In the genomic region with DNA sequence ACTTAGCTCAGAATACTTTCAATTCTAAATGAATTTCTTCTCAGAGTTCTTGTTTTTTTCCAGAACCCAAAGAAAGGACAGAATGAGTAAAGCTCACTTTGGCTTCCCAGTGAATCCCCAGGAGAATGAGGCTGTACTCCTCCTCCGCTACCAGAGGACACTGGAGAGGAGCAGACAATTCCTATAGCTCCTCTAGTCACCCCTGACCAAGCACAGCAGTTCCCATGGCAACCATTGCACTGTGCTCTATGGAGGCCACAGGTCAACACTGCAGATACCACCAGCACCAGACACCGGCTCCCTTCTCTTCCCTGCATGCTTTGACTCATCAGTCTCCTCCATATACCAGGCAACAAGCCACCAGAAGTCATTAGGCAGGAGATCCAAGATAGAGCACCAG, we compare ENCODE assay signal across 27 mouse cellular contexts.
DNase-seq lines count a peak whose midpoint lies in the region; ATAC-seq and TF ChIP-seq lines count a peak whose summit lies in the region.
"Had no signal": no experiment of that assay in that cellular context is flagged by ENCODE, and none has a peak within 500 bp of the region (broad histone marks: within the 10 kb centered on the region; RNA-seq: fewer than 3 reads in every experiment).

No protein-coding gene starts in this region.

- no peak for TF ChIP-seq CTCF in hindbrain, postnatal 0 days (IDR thresholded peaks at IDR 0.05; ENCODE audit: low read depth)

- no peak overlapping the region for H3K4me3 ChIP-seq in hindbrain, postnatal 0 days (ENCODE audit: low read length)
- H3K4me3 ChIP-seq in hindbrain, embryonic 13.5 days = no peak overlapping the region
- H3K4me3 ChIP-seq: embryonic facial prominence, embryonic 10.5 days; embryonic facial prominence, embryonic 15.5 days; forebrain, embryonic 12.5 days; heart, embryonic 15.5 days; layer of hippocampus, adult 2 months; left cerebral cortex, adult 2 months; limb, embryonic 12.5 days; myocyte; neural tube, embryonic 12.5 days had no signal

- H3K4me2 ChIP-seq in hindbrain, postnatal 0 days (ENCODE audit: low read depth, low read length) = no peak overlapping the region
- H3K4me2 ChIP-seq in hindbrain, embryonic 13.5 days = no peak overlapping the region
- H3K4me2 ChIP-seq: embryonic facial prominence, embryonic 15.5 days; forebrain, embryonic 12.5 days; heart, embryonic 15.5 days; limb, embryonic 12.5 days; midbrain, embryonic 11.5 days; neural tube, embryonic 12.5 days had no signal

- H3K4me1 ChIP-seq in hindbrain, postnatal 0 days (ENCODE audit: insufficient read depth, low read length) = no peaks in the 10 kb centered on the region
- H3K4me1 ChIP-seq in hindbrain, embryonic 13.5 days (replicated peaks) = peaks cover 1% of the 10 kb centered on the region; the same call in 1 of the 2 replicates
- H3K4me1 ChIP-seq: embryonic facial prominence, embryonic 15.5 days; heart, embryonic 15.5 days; limb, embryonic 12.5 days; neural tube, embryonic 12.5 days had no signal

- 38% methylated on average over 2 of the region's 2 CpGs for WGBS in hindbrain, postnatal 0 days
- WGBS in hindbrain, embryonic 13.5 days = 20% methylated on average over 2 of the region's 2 CpGs

- no peak overlapping the region for H3K9ac ChIP-seq in hindbrain, postnatal 0 days (replicated peaks; ENCODE audit: low read length)
- no peak overlapping the region for H3K9ac ChIP-seq in hindbrain, embryonic 13.5 days
- H3K9ac ChIP-seq: embryonic facial prominence, embryonic 15.5 days; forebrain, embryonic 12.5 days; forebrain, postnatal 0 days; heart, embryonic 15.5 days; limb, embryonic 12.5 days; neural tube, embryonic 12.5 days had no signal

- no peaks in the 10 kb centered on the region for H3K9me3 ChIP-seq in hindbrain, postnatal 0 days (ENCODE audit: low read length)
- no peaks in the 10 kb centered on the region for H3K9me3 ChIP-seq in hindbrain, embryonic 13.5 days
- H3K9me3 ChIP-seq: embryonic facial prominence, embryonic 10.5 days; embryonic facial prominence, embryonic 15.5 days; forebrain, embryonic 12.5 days; heart, embryonic 15.5 days; limb, embryonic 12.5 days; neural tube, embryonic 12.5 days had no signal

- ATAC-seq in hindbrain, postnatal 0 days = 0 out of 2 replicates have a peak, but pooled peaks have one; percentile 53
- no peak for ATAC-seq in hindbrain, embryonic 13.5 days (ENCODE audit: low FRiP score)
- ATAC-seq: forebrain, postnatal 0 days; intestine, embryonic 16.5 days had no signal

- no peaks in the 10 kb centered on the region for H3K36me3 ChIP-seq in hindbrain, postnatal 0 days (ENCODE audit: insufficient read depth, low read length)
- H3K36me3 ChIP-seq in hindbrain, embryonic 13.5 days = no peaks in the 10 kb centered on the region
- H3K36me3 ChIP-seq: embryonic facial prominence, embryonic 10.5 days; embryonic facial prominence, embryonic 15.5 days; forebrain, embryonic 12.5 days; heart, embryonic 15.5 days; limb, embryonic 12.5 days; neural tube, embryonic 12.5 days had no signal

- no peak for DNase-seq in hindbrain, postnatal 0 days (ENCODE audit: low spot score)
- DNase-seq in ovary, adult 18-20 months (ENCODE audit: low spot score) = peak; percentile 4
- DNase-seq in ovary, postnatal 10 days (ENCODE audit: low spot score) = no peak
- peak; percentile 21 for DNase-seq in embryo, embryonic 11 days
- DNase-seq in urinary bladder, postnatal 14 days (ENCODE audit: low spot score) = no peak
- DNase-seq: adrenal gland, postnatal 10 days; B cell, adult 2 months; cerebellum, adult 11 months; cerebellum, adult 9-10 months; cerebellum, postnatal 36 days; forebrain, postnatal 0 days; kidney, adult 8-10 months; kidney, postnatal 14 days; lung, postnatal 4 days; thymus, postnatal 4 days had no signal

- H3K27ac ChIP-seq in hindbrain, postnatal 0 days = no peak overlapping the region
- no peak overlapping the region for H3K27ac ChIP-seq in hindbrain, embryonic 13.5 days
- H3K27ac ChIP-seq: embryonic facial prominence, embryonic 10.5 days; embryonic facial prominence, embryonic 15.5 days; forebrain, embryonic 12.5 days; heart, embryonic 15.5 days; layer of hippocampus, adult 2 months; left cerebral cortex, adult 2 months; limb, embryonic 12.5 days; neural tube, embryonic 12.5 days had no signal

- H3K27me3 ChIP-seq in hindbrain, postnatal 0 days (ENCODE audit: insufficient read depth, low read length) = no peaks in the 10 kb centered on the region
- no peaks in the 10 kb centered on the region for H3K27me3 ChIP-seq in hindbrain, embryonic 13.5 days
- H3K27me3 ChIP-seq: embryonic facial prominence, embryonic 15.5 days; forebrain, embryonic 12.5 days; heart, embryonic 15.5 days; limb, embryonic 12.5 days; neural tube, embryonic 12.5 days had no signal

Comparison
In these comparisons a context has a peak if more than half of its experiments do, and no peak if none do; other contexts are left out.
1. DNase-seq: peak in ovary, adult 18-20 months (single experiment) and embryo, embryonic 11 days (single experiment); none in hindbrain, postnatal 0 days (single experiment), ovary, postnatal 10 days (single experiment) and urinary bladder, postnatal 14 days (single experiment).